Mouse (Mus musculus) liver, adult 2 months (tissue): ENCODE data around the gene Tldc1. TPM values are rescaled to one million over a fixed set of nuclear protein-coding genes. Genes with fewer than 3 reads are reported as not detected.

Experiments used
- DNase-seq: peaks from one replicate; pipeline ENCODE4 v3.0.0-alpha.2; 2011; ENCODE audit warnings: low read depth, low spot score; ENCODE audit errors: extremely low read depth
- H3K27ac ChIP-seq: fragments of 200-500 bp; replicated peaks from 2 replicates; pipeline ENCODE4 v1.5.1; 2012; ENCODE audit warnings: low read depth, mild to moderate bottlenecking, control low read depth, inconsistent platforms, low read length; ENCODE audit not compliant: insufficient read depth
- H3K27me3 ChIP-seq: fragments of 200-500 bp; 2 replicates; pipeline ENCODE4 v1.6.1; 2012; ENCODE audit warnings: mild to moderate bottlenecking, moderate library complexity, low read length, inconsistent platforms; ENCODE audit not compliant: control insufficient read depth, insufficient read depth
- H3K36me3 ChIP-seq: fragments of 200-500 bp; 2 replicates; pipeline ENCODE4 v1.6.1; 2012; ENCODE audit warnings: low read length, inconsistent platforms; ENCODE audit not compliant: control insufficient read depth, insufficient read depth
- H3K4me1 ChIP-seq: fragments of 200-500 bp; 2 replicates; pipeline ENCODE4 v1.6.1; 2011; ENCODE audit warnings: low read length; ENCODE audit not compliant: control insufficient read depth, insufficient read depth
- H3K4me3 ChIP-seq: fragments of 200-500 bp; 2 replicates; pipeline ENCODE4 v1.5.1; 2011; ENCODE audit warnings: low read depth, mild to moderate bottlenecking, control low read depth, low read length, moderate library complexity; ENCODE audit not compliant: insufficient read depth
- H3K79me2 ChIP-seq: fragments of 200-500 bp; 2 replicates; pipeline ENCODE4 v1.6.1; 2012; ENCODE audit warnings: inconsistent platforms, mild to moderate bottlenecking, low read length, moderate library complexity; ENCODE audit not compliant: control insufficient read depth, insufficient read depth
- H3K9ac ChIP-seq: fragments of 200-500 bp; 2 replicates; pipeline ENCODE4 v1.6.1; 2012; ENCODE audit warnings: low read depth, mild to moderate bottlenecking, control low read depth, inconsistent platforms, low read length
- CTCF ChIP-seq: fragments of 200-500 bp; IDR thresholded peaks from 2 replicates; pipeline ENCODE4 v1.5.1; 2011; ENCODE audit warnings: low read depth, low read length, control low read depth
- POLR2A ChIP-seq: fragments of 200-500 bp; IDR thresholded peaks from 2 replicates; pipeline ENCODE4 v1.6.1; 2011; ENCODE audit warnings: low read length, control low read depth; ENCODE audit not compliant: insufficient read depth; ENCODE audit errors: extremely low read depth
- WGBS: fragments of 180-500 bp; shearing (Covaris S2); methylation state at CpG from one replicate; pipeline ENCODE4 v1.1.7; 2018; 5-methylcytosine and 5-hydroxymethylcytosine counted together
- polyA plus RNA-seq: library from polyadenylated mRNA; depleted of rRNA; stranded (reverse); fragments of >200 nt; gene quantifications from 2 replicates; pipeline ENCODE4 v1.2.3, GENCODE M21; 2012
- total RNA-seq: library from RNA; depleted of rRNA; stranded (reverse); fragments of >200 nt; gene quantifications from 2 replicates; pipeline ENCODE4 v1.2.3, GENCODE M21; 2014

The Tldc1 gene
- total and polyA plus RNA-seq, 2 experiments = 6.9 to 8.9 TPM

- no peak for TF ChIP-seq POLR2A
- TF ChIP-seq CTCF = no peak
- no peaks in the 10 kb centered on the region for H3K27me3 ChIP-seq
- no peak for DNase-seq
- no peak overlapping the region for H3K4me3 ChIP-seq
- H3K9ac ChIP-seq = no peak overlapping the region
- H3K4me1 ChIP-seq = no peaks in the 10 kb centered on the region; the same call in 1 of the 2 replicates
- no peaks in the 10 kb centered on the region for H3K36me3 ChIP-seq
- WGBS = 77% methylated on average over 2 of the region's 2 CpGs
- no peaks in the 10 kb centered on the region for H3K79me2 ChIP-seq
- H3K27ac ChIP-seq = no peak overlapping the region
These were observed 20.7 kb upstream of the Tldc1 start for GRCm38 (mm10) chr8:119798965-119799264.

DNA sequence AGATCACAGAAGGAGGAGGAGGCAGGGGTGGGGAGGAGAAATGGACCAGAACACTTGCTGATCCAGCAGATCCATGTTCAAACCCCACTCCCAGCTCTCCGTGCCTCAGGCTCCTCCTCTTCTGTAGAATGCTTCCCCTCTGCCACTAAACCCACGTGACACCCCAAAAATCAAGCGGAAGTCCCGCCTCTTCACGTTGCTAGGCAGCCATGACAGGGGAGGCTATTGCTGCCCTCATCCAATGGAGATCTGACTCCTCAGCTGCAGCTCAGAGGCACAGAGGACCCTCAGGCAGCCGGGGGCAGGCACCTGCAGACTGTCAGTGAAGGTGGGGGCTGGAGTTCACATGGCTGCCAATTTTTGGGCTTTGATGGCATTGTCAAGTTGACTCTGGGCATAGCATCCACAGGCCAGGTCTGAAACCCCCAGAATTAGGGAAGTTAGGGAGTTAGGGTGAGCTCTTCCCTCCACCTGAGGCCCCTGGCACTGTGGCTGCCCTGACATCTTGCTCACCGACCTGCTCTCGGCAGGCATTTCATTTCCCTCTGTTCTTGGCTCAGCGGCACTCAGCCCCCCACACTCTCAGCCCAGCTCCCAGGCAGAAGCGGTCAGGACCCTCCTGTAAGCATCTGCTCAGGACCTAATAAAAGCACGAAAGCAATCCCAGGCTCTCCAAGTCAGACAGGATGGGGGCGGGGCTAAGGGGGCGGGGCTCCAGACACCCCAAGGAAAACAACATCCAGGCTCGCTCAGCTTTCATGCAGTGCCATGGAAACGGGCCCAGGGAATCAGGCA, 20.2 kb upstream of the Tldc1 start:
- Histone ChIP-seq H3K9ac (0 out of 2 replicates have a peak overlapping the region, but pooled peaks have one; percentile 5), H3K27me3 (no peaks in the 10 kb centered on the region), H3K4me1 (no peaks in the 10 kb centered on the region; the same call in 1 of the 2 replicates), H3K4me3 (0 out of 2 replicates have a peak overlapping the region, but pooled peaks have one; percentile 22), H3K79me2 (no peaks in the 10 kb centered on the region), H3K36me3 (no peaks in the 10 kb centered on the region), H3K27ac (no peak overlapping the region)
- 28% methylated on average over 15 of the region's 15 CpGs for WGBS
- no peak for TF ChIP-seq POLR2A
- no peak for DNase-seq

GRCm38 (mm10) chr8:119795651-119796050, 17.4 kb upstream of the Tldc1 start:
- Histone ChIP-seq H3K79me2 (no peaks in the 10 kb centered on the region), H3K4me1 (no peaks in the 10 kb centered on the region; the same call in 1 of the 2 replicates), H3K27ac (no peak overlapping the region), H3K27me3 (no peaks in the 10 kb centered on the region), H3K36me3 (no peaks in the 10 kb centered on the region), H3K4me3 (no peak overlapping the region), H3K9ac (no peak overlapping the region)
- TF ChIP-seq CTCF (no peak), POLR2A (no peak)
- WGBS = 90% methylated on average over 3 of the region's 3 CpGs
- no peak for DNase-seq

DNA sequence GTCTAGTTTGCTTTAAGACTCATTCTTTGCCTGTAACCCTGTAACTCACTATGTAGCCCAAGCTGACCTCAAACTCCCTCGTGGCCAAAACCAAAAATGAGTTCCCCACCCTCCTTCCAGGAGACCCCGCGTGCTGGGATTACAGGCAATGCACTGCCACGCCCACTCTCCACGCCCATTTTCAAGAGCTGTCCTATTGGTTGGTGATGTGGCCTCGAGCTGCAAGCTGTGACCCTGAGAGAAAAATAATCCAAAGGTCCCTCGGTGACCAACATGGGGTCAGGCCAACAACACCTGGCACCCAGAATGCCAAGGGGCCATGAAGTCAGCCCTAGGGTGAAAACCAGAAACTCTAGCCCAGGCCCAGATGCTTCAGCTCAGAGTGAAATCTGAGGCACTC, 16.5 kb upstream of the Tldc1 start:
- WGBS = 60% methylated on average over 7 of the region's 7 CpGs
- H3K9ac ChIP-seq = no peak overlapping the region
- no peak overlapping the region for H3K27ac ChIP-seq
- H3K36me3 ChIP-seq = no peaks in the 10 kb centered on the region
- H3K27me3 ChIP-seq = no peaks in the 10 kb centered on the region
- TF ChIP-seq CTCF (no peak), POLR2A (no peak)
- no peaks in the 10 kb centered on the region; the same call in 1 of the 2 replicates for H3K4me1 ChIP-seq
- no peaks in the 10 kb centered on the region for H3K79me2 ChIP-seq
- H3K4me3 ChIP-seq = no peak overlapping the region
- no peak for DNase-seq

- H3K27ac ChIP-seq = no peak overlapping the region
- DNase-seq = no peak
- 56% methylated on average over 16 of the region's 16 CpGs for WGBS
These were observed 13.8 kb upstream of the Tldc1 start for GRCm38 (mm10) chr8:119791804-119792704.

DNA sequence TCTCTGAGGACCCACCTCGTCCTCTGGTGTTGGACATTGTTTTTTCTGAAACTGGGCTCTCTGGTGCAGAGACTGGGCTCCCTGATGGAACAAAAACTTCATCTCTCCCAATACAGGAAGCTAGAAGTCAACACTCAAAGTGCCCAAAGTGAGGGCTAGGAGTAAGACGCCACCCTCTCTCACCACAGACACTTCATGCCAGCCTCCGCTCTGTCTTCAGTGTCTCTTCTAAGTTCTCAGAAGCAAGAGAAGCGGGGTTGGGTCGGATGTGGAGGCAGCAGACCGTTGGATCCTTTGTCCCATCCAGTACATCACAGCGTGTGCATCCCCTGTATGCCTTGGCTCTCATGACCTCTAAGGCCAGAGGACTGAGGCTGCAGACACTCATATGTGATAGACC, 11.4 kb upstream of the Tldc1 start:
- Histone ChIP-seq H3K4me3 (no peak overlapping the region), H3K79me2 (no peaks in the 10 kb centered on the region), H3K4me1 (no peaks in the 10 kb centered on the region; the same call in 1 of the 2 replicates), H3K27me3 (no peaks in the 10 kb centered on the region), H3K36me3 (no peaks in the 10 kb centered on the region), H3K9ac (no peak overlapping the region), H3K27ac (no peak overlapping the region)
- no peak for TF ChIP-seq POLR2A
- no peak for TF ChIP-seq CTCF
- WGBS = 94% methylated on average over 7 of the region's 7 CpGs
- no peak for DNase-seq

More at GRCm38 (mm10) chr8:119791804-119792704, 13.8 kb upstream of the Tldc1 start:
- H3K4me1 ChIP-seq = no peaks in the 10 kb centered on the region; the same call in 1 of the 2 replicates
- H3K36me3 ChIP-seq = no peaks in the 10 kb centered on the region
- H3K79me2 ChIP-seq = no peaks in the 10 kb centered on the region
- H3K9ac ChIP-seq = no peak overlapping the region
- TF ChIP-seq CTCF (no peak), POLR2A (no peak)
- H3K27me3 ChIP-seq = no peaks in the 10 kb centered on the region
- H3K4me3 ChIP-seq = no peak overlapping the region
